Mouse (Mus musculus) retina, postnatal 7 days (tissue): ENCODE data around the gene Adamtsl3.

Experiments
- DNase-seq: peaks from one replicate; pipeline ENCODE4 v3.0.0-alpha.2; 2012; ENCODE audit warnings: low read depth, low spot score

Gene Adamtsl3

GRCm38 (mm10) chr7:82502511-82502910, 167.0 kb downstream of the Adamtsl3 start:
- no peak for DNase-seq

- peak; percentile 32 for DNase-seq
Measured at GRCm38 (mm10) chr7:82504101-82504500, 168.6 kb downstream of the Adamtsl3 start.

- DNase-seq = no peak
Measured at GRCm38 (mm10) chr7:82530583-82530982, 195.1 kb downstream of the Adamtsl3 start.

GRCm38 (mm10) chr7:82531376-82531775, 195.9 kb downstream of the Adamtsl3 start:
- no peak for DNase-seq

GRCm38 (mm10) chr7:82533188-82533587, 197.7 kb downstream of the Adamtsl3 start:
- no peak for DNase-seq

- DNase-seq = no peak
Measured at GRCm38 (mm10) chr7:82533747-82534504, 198.4 kb downstream of the Adamtsl3 start.

GRCm38 (mm10) chr7:82544390-82544919, 209.0 kb downstream of the Adamtsl3 start:
- DNase-seq = no peak

- no peak for DNase-seq
Measured at GRCm38 (mm10) chr7:82552005-82552404, 216.5 kb downstream of the Adamtsl3 start.

- no peak for DNase-seq
Measured at GRCm38 (mm10) chr7:82555803-82556202, 220.3 kb downstream of the Adamtsl3 start.

GRCm38 (mm10) chr7:82556417-82556816, 220.9 kb downstream of the Adamtsl3 start:
- no peak for DNase-seq

- DNase-seq = no peak
Measured at GRCm38 (mm10) chr7:82557111-82557510, 221.6 kb downstream of the Adamtsl3 start.

GRCm38 (mm10) chr7:82566688-82567087, 231.2 kb downstream of the Adamtsl3 start:
- DNase-seq = no peak

GRCm38 (mm10) chr7:82567811-82568210, 232.3 kb downstream of the Adamtsl3 start:
- DNase-seq = no peak

- no peak for DNase-seq
Measured at GRCm38 (mm10) chr7:82572981-82573380, 237.5 kb downstream of the Adamtsl3 start.

- DNase-seq = no peak
Measured at GRCm38 (mm10) chr7:82580007-82580406, 244.5 kb downstream of the Adamtsl3 start.

- DNase-seq = no peak
Measured at GRCm38 (mm10) chr7:82581802-82582201, 246.3 kb downstream of the Adamtsl3 start.

GRCm38 (mm10) chr7:82582534-82582933, 247.0 kb downstream of the Adamtsl3 start:
- no peak for DNase-seq

GRCm38 (mm10) chr7:82590931-82591330, 255.4 kb downstream of the Adamtsl3 start:
- no peak for DNase-seq

- DNase-seq = no peak
Measured at GRCm38 (mm10) chr7:82602008-82602407, 266.5 kb downstream of the Adamtsl3 start.

GRCm38 (mm10) chr7:82605425-82605824, 269.9 kb downstream of the Adamtsl3 start:
- no peak for DNase-seq

- no peak for DNase-seq
Measured at GRCm38 (mm10) chr7:82609629-82610028, 274.1 kb downstream of the Adamtsl3 start.

- DNase-seq = no peak
Measured at GRCm38 (mm10) chr7:82625342-82625741, 289.8 kb downstream of the Adamtsl3 start.

- no peak for DNase-seq
Measured at GRCm38 (mm10) chr7:82647183-82647582, 311.7 kb downstream of the Adamtsl3 start.
